In genomic region chr6:90737376-90737775, GRCm38 (mm10) we compare ENCODE assay signal across 8 mouse cellular contexts.
A peak's percentile ranks its signal among the peaks of the same experiment; 100 is the strongest.
DNase-seq lines count a peak whose midpoint lies in the region; ATAC-seq lines count a peak whose summit lies in the region.

No protein-coding gene starts in this region.

- ATAC-seq in inflammation-experienced regulatory T-cells, adult 6 months, result peak; percentile 56
- ATAC-seq in megakaryocyte progenitor cell, adult 5-6 weeks (replicated peaks; ENCODE audit: poor library complexity), result peak; percentile 89

- intact Hi-C loops in gastrocnemius, postnatal 14 days (cut with DNase I; ENCODE audit: low total_unique reads), result loop anchor here (5.0 kb wide), 1 partner anchor 80 kb away; no protein-coding TSS in a partner anchor
- intact Hi-C loops in left cerebral cortex, postnatal 10 days (cut with DNase I), result loop anchor here (5.0 to 10.0 kb wide), 2 partner anchors 80 to 407 kb away; no protein-coding TSS in a partner anchor

- peak; percentile 93 to 95 for DNase-seq in adrenal gland, adult 18-20 months (ENCODE audit: low spot score in 2 of 2)
- peak; percentile 96 for DNase-seq in embryo, embryonic 10.5 days (ENCODE audit: low spot score)
- DNase-seq in gastrocnemius, postnatal 14 days, result peak; percentile 94
- DNase-seq in left cerebral cortex, postnatal 10 days (ENCODE audit: extremely low spot score in 1 of 2, low spot score in 2 of 2), result peak; percentile 85 to 94
- peak; percentile 90 to 93 for DNase-seq in right cerebral cortex, postnatal 10 days (ENCODE audit: low spot score in 2 of 2)
- peak; percentile 95 for DNase-seq in urinary bladder, postnatal 25 days (ENCODE audit: low spot score)

Comparison
In these comparisons a context has a peak if more than half of its experiments do, and no peak if none do; other contexts are left out.
1. Peak in every context shown above with its lines: DNase-seq and ATAC-seq.